Mouse (Mus musculus): ENCODE results near the gene Rab1b.
A peak's percentile ranks its signal among the peaks of the same experiment; 100 is the strongest.

DNA sequence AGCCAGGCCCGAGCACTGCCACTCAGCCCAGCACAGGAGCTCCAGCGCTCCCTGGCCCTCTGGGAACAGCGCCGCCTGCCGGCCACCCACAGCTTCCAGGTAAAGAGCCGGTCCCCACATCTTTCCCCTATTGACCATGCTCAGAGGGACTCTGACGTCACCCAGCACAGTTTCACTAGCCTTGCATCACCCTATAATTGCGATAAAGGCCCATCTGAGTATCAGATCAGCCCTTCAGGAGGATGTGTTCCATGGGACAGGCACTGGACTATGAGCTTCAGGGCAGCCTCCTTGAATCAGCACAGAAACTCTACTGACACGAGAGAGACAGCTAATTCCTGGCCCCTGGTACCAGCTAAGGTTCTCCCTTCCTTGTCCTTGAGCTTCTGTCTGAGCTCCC, 53.0 kb downstream of the Rab1b start:
- no peak for TF ChIP-seq POLR2A (IDR thresholded peaks at IDR 0.05; ENCODE audit: extremely low read depth, insufficient read depth, low read length)
- TF ChIP-seq CTCF (IDR thresholded peaks at IDR 0.05; ENCODE audit: extremely low read depth, insufficient read depth, low read length), result peak; percentile 47
